ENCODE assay signal across 1 mouse cellular context in the genomic region with DNA sequence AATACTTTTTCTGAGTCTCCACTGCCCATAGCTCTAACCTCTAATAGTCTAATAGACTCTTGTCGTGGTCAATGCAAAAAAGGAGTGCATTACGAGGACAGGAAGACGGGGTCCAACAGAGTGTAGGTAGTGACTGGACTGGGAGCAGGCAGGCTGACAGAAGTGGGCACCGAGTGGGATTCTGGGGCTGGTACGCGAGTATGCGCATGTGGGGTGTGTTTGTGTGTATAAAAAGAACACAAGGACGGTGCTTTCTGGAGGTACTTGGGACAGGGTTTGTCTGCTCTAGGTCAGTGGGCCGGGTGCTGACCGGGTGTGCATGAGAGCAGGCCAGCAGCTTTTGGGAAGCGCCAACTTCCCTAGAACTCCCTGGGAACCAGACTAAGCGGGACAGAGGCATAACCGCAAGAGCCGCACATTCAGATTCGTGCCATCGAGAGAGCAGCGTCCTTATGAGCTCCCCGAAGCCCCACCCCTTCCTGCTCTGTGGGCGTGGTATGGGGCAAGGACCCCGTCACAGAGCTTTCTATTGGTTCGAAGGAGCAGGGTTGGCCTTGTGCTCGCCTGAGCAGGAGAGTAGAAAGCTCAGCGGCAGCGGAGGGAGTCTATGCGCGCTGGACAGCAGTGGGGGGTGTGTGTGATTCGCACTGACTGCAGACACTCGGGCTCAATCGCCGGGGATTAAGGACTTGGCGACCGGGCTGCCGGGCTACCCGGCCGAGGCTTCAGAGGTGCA.
TF ChIP-seq lines count a peak whose summit lies in the region.

Gene Efnb1 (plus strand): TSS at position 608 of the 736 bp plus-strand sequence.

TF ChIP-seq in CH12.LX, 34 proteins besides CTCF, POLR2A, EP300 and RAD21 (continued from another document):
- TF ChIP-seq UBTF (IDR thresholded peaks at IDR 0.05; ENCODE audit: low read depth, low read length) (0 out of 2 replicates have a peak, but pooled peaks have one; percentile 8), BHLHE40 (IDR thresholded peaks at IDR 0.05; ENCODE audit: low read depth, low read length) (no peak)
